Mouse (Mus musculus): ENCODE results near the gene Nmt2. TPM values are rescaled to one million over a fixed set of nuclear protein-coding genes. Genes with fewer than 3 reads are reported as not detected.

Nmt2 gene
- total and polyA plus RNA-seq, 2 experiments: 5.1 to 16.4 TPM

DNA sequence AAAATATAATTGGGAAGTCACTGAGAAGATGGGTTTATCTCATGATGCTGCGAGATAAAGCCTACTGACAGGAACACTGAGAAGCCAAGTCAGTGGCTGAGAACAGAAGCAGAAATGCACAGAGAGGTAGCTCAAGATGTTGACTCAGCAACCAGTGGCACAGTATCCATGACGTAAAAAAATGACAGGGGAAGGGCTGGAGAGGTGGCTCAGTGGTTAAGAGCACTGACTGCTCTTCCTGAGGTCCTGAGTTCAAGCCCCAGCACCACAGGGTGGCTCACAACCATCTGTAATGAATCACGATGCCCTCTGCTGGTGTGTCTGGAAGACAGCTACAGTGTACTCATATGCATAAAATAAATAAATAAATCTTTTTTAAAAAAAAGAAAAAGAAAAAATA is 77.1 kb downstream of the Nmt2 start:
- H3K9ac ChIP-seq (ENCODE audit: low read depth, low read length): no peak overlapping the region
- H3K79me2 ChIP-seq (ENCODE audit: control insufficient read depth, insufficient read depth, low read length): no peaks in the 10 kb centered on the region
- H3K27me3 ChIP-seq (ENCODE audit: control insufficient read depth, insufficient read depth, low read length): no peaks in the 10 kb centered on the region; the same call in 1 of the 2 replicates
- no peak for TF ChIP-seq CTCF (IDR thresholded peaks at IDR 0.05; ENCODE audit: low read depth, low read length)
- TF ChIP-seq POLR2A (IDR thresholded peaks at IDR 0.05; ENCODE audit: extremely low read depth, insufficient read depth, low read length): no peak
- H3K27ac ChIP-seq (replicated peaks; ENCODE audit: insufficient read depth, low read depth, low read length): no peak overlapping the region
- H3K36me3 ChIP-seq (ENCODE audit: control insufficient read depth, insufficient read depth, low read length): no peaks in the 10 kb centered on the region
- peaks cover 2% of the 10 kb centered on the region; the same call in 1 of the 2 replicates for H3K4me1 ChIP-seq (ENCODE audit: control insufficient read depth, insufficient read depth, low read length)
- 83% methylated on average over 3 of the region's 3 CpGs for WGBS
- H3K4me3 ChIP-seq (ENCODE audit: insufficient read depth, low read depth, low read length): no peak overlapping the region
- DNase-seq (ENCODE audit: extremely low read depth, low read depth, low spot score): no peak

DNA sequence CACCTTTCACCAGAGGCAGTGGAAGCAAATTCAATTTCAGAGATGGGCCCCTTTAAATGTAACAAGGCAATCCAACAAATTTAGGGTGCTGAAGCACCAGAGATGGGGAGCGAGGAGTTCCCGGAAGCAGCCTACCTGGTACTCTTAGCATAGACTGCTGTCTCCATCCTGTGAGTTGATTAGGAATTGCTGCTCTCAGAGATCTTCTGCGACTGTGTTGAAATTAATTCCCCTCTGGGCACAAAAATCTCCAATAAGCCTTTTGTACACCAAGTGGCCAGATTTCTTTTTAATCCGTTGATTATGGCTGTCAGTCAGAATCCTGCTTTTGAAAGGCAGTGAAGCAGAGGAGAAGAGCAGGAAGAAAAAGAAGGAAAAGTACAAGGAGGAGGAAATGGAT is 81.1 kb downstream of the Nmt2 start:
- 60% methylated on average over 4 of the region's 4 CpGs for WGBS
- TF ChIP-seq CTCF (IDR thresholded peaks at IDR 0.05; ENCODE audit: low read depth, low read length): no peak
- TF ChIP-seq POLR2A (IDR thresholded peaks at IDR 0.05; ENCODE audit: extremely low read depth, insufficient read depth, low read length): no peak
- Histone ChIP-seq H3K27ac (replicated peaks; ENCODE audit: insufficient read depth, low read depth, low read length) (no peak overlapping the region), H3K4me1 (ENCODE audit: control insufficient read depth, insufficient read depth, low read length) (no peaks in the 10 kb centered on the region), H3K36me3 (ENCODE audit: control insufficient read depth, insufficient read depth, low read length) (no peaks in the 10 kb centered on the region), H3K79me2 (ENCODE audit: control insufficient read depth, insufficient read depth, low read length) (no peaks in the 10 kb centered on the region), H3K9ac (ENCODE audit: low read depth, low read length) (no peak overlapping the region), H3K27me3 (ENCODE audit: control insufficient read depth, insufficient read depth, low read length) (no peaks in the 10 kb centered on the region; the same call in 1 of the 2 replicates), H3K4me3 (ENCODE audit: insufficient read depth, low read depth, low read length) (no peak overlapping the region)
- DNase-seq (ENCODE audit: extremely low read depth, low read depth, low spot score): no peak

Other genes with a start within 250 kb of the Nmt2 start
- gene Fam171a1, start 170.0 kb upstream of the Nmt2 start, total RNA-seq (2014; rRNA removed): 3.8 and 4.1 TPM in 2 replicates
- gene Fam171a1, start 170.0 kb upstream of the Nmt2 start, polyA plus RNA-seq (2012; rRNA removed): 1.8 and 2.2 TPM in 2 replicates
- 2.6 and 3.4 TPM in 2 replicates for gene Rpp38, start 48.4 kb downstream of the Nmt2 start, total RNA-seq (2014; rRNA removed)
- gene Rpp38, start 48.4 kb downstream of the Nmt2 start, polyA plus RNA-seq (2012; rRNA removed): 1.9 and 2.3 TPM in 2 replicates
- not detected in 2 replicates for gene Acbd7, start 52.0 kb downstream of the Nmt2 start, total RNA-seq (2014; rRNA removed)
- not detected in 2 replicates for gene Acbd7, start 52.0 kb downstream of the Nmt2 start, polyA plus RNA-seq (2012; rRNA removed)
- gene Olah, start 113.0 kb downstream of the Nmt2 start, total RNA-seq (2014; rRNA removed): not detected in 2 replicates
- gene Olah, start 113.0 kb downstream of the Nmt2 start, polyA plus RNA-seq (2012; rRNA removed): not detected in 2 replicates
- gene Meig1, start 138.4 kb downstream of the Nmt2 start, total RNA-seq (2014; rRNA removed): not detected in 2 replicates
- gene Meig1, start 138.4 kb downstream of the Nmt2 start, polyA plus RNA-seq (2012; rRNA removed): not detected in 2 replicates
- 5.6 and 5.8 TPM in 2 replicates for gene Dclre1c, start 139.9 kb downstream of the Nmt2 start, total RNA-seq (2014; rRNA removed)
- 1.2 and 1.8 TPM in 2 replicates for gene Dclre1c, start 139.9 kb downstream of the Nmt2 start, polyA plus RNA-seq (2012; rRNA removed)
- 0.27 and 0.46 TPM in 2 replicates for gene Suv39h2, start 190.8 kb downstream of the Nmt2 start, total RNA-seq (2014; rRNA removed)
- gene Suv39h2, start 190.8 kb downstream of the Nmt2 start, polyA plus RNA-seq (2012; rRNA removed): 0.12 and 0.13 TPM in 2 replicates
- 1.1 and 1.3 TPM in 2 replicates for gene Gm45902, start 228.6 kb downstream of the Nmt2 start, total RNA-seq (2014; rRNA removed)
- gene Gm45902, start 228.6 kb downstream of the Nmt2 start, polyA plus RNA-seq (2012; rRNA removed): 0.45 and 0.61 TPM in 2 replicates
- gene Hspa14, start 228.6 kb downstream of the Nmt2 start, total RNA-seq (2014; rRNA removed): 14.9 and 17.4 TPM in 2 replicates
- 9.5 and 12.3 TPM in 2 replicates for gene Hspa14, start 228.6 kb downstream of the Nmt2 start, polyA plus RNA-seq (2012; rRNA removed)
- gene Cdnf, start 228.8 kb downstream of the Nmt2 start, total RNA-seq (2014; rRNA removed): 0.46 and 0.47 TPM in 2 replicates
- gene Cdnf, start 228.8 kb downstream of the Nmt2 start, polyA plus RNA-seq (2012; rRNA removed): 0.20 TPM in 1 of 2 replicates, not detected in the other